Mouse (Mus musculus): ENCODE data around the gene Brd1. TPM values are rescaled to one million over a fixed set of nuclear protein-coding genes. Genes with fewer than 3 reads are reported as not detected.

Gene Brd1
- polyA plus RNA-seq, 1 experiment from 2014 or later, result 5.6 TPM

DNA sequence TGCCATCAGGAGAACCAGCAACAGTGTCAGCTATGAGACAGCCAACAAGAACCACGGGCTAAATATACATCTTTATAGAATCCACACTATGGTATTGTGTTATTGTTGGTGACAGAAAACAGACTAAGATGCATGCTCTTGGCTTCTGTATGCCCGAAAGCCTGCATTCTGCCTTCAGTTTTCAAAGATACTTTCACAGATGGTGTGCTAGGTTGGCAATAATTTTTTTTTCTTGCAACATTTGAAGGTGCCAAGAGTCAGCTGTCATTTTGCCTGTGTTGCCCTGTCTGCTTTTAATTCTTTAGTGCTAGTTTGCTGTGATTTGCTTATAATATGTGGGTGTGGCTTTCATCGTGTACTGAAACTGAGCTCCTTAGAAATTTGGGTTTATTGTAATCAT, 66.4 kb downstream of the Brd1 start:
- no peak for ATAC-seq
- no peak overlapping the region for H3K4me2 ChIP-seq (ENCODE audit: low read depth, low read length)
- TF ChIP-seq CTCF (IDR thresholded peaks at IDR 0.05; ENCODE audit: low read depth), result no peak
- TF ChIP-seq EP300 (IDR thresholded peaks at IDR 0.05; ENCODE audit: low read depth), result no peak

GRCm38 (mm10) chr15:88665846-88666245, 68.2 kb downstream of the Brd1 start:
- H3K27me3 ChIP-seq (ENCODE audit: insufficient read depth, low read length), result 0 out of 2 replicates have a peak, but pooled peaks cover 3% of the 10 kb centered on the region
- TF ChIP-seq EP300 (IDR thresholded peaks at IDR 0.05; ENCODE audit: low read depth) (no peak), CTCF (IDR thresholded peaks at IDR 0.05; ENCODE audit: low read depth) (no peak)
- H3K4me1 ChIP-seq (ENCODE audit: insufficient read depth), result no peaks in the 10 kb centered on the region; the same call in 1 of the 2 replicates
- no peaks in the 10 kb centered on the region for H3K9me3 ChIP-seq (ENCODE audit: low read length)
- H3K9ac ChIP-seq (replicated peaks), result no peak overlapping the region
- 64% methylated on average over 4 of the region's 4 CpGs for WGBS (ENCODE audit: insufficient replicate concordance)
- H3K36me3 ChIP-seq (replicated peaks; ENCODE audit: insufficient read depth, low read length), result no peaks in the 10 kb centered on the region
- H3K4me3 ChIP-seq (ENCODE audit: low read depth, low read length), result no peak overlapping the region
- no peak for ATAC-seq
- H3K4me2 ChIP-seq (ENCODE audit: low read depth, low read length), result no peak overlapping the region
- H3K27ac ChIP-seq (ENCODE audit: low read depth), result no peak overlapping the region
- DNase-seq, result no peak

More for the DNA sequence above, 66.4 kb downstream of the Brd1 start:
- no peak overlapping the region for H3K9ac ChIP-seq (replicated peaks)
- H3K27me3 ChIP-seq (ENCODE audit: insufficient read depth, low read length), result 0 out of 2 replicates have a peak, but pooled peaks cover 3% of the 10 kb centered on the region
- H3K27ac ChIP-seq (ENCODE audit: low read depth), result no peak overlapping the region
- 71% methylated on average over 3 of the region's 3 CpGs for WGBS (ENCODE audit: insufficient replicate concordance)
- H3K4me3 ChIP-seq (ENCODE audit: low read depth, low read length), result no peak overlapping the region
- no peak for DNase-seq
- no peaks in the 10 kb centered on the region for H3K4me1 ChIP-seq (ENCODE audit: insufficient read depth)
- no peaks in the 10 kb centered on the region for H3K36me3 ChIP-seq (replicated peaks; ENCODE audit: insufficient read depth, low read length)
- no peaks in the 10 kb centered on the region for H3K9me3 ChIP-seq (ENCODE audit: low read length)

DNA sequence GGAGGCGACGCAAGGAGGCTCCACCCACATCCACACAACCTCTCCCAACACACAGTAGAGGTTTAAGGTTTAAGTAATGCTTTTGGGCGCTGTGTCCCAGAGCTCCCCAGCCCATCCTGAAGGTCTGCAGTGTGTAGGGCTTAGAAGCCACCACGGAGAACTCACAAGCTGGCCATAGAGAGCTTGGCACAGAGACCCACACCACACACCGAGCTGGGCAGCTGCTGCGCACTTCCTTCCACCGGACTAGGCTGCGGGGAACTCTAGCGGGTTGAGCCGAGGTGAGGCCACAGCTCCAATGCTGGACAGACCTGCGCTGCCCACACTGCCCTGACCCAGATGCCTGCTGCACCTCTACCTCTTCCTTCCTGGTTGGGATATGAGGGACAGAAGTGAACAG, 71.0 kb downstream of the Brd1 start:
- no peaks in the 10 kb centered on the region for H3K9me3 ChIP-seq (ENCODE audit: low read length)
- 32% methylated on average over 11 of the region's 11 CpGs for WGBS (ENCODE audit: insufficient replicate concordance)
- no peak overlapping the region for H3K9ac ChIP-seq (replicated peaks)
- ATAC-seq, result no peak
- H3K27ac ChIP-seq (ENCODE audit: low read depth), result no peak overlapping the region
- H3K36me3 ChIP-seq (replicated peaks; ENCODE audit: insufficient read depth, low read length), result no peaks in the 10 kb centered on the region
- H3K4me3 ChIP-seq (ENCODE audit: low read depth, low read length), result no peak overlapping the region
- no peaks in the 10 kb centered on the region; the same call in 1 of the 2 replicates for H3K4me1 ChIP-seq (ENCODE audit: insufficient read depth)
- DNase-seq, result no peak
- H3K4me2 ChIP-seq (ENCODE audit: low read depth, low read length), result no peak overlapping the region
- no peak for TF ChIP-seq CTCF (IDR thresholded peaks at IDR 0.05; ENCODE audit: low read depth)
- no peak for TF ChIP-seq EP300 (IDR thresholded peaks at IDR 0.05; ENCODE audit: low read depth)
- H3K27me3 ChIP-seq (ENCODE audit: insufficient read depth, low read length), result 0 out of 2 replicates have a peak, but pooled peaks cover 3% of the 10 kb centered on the region

DNA sequence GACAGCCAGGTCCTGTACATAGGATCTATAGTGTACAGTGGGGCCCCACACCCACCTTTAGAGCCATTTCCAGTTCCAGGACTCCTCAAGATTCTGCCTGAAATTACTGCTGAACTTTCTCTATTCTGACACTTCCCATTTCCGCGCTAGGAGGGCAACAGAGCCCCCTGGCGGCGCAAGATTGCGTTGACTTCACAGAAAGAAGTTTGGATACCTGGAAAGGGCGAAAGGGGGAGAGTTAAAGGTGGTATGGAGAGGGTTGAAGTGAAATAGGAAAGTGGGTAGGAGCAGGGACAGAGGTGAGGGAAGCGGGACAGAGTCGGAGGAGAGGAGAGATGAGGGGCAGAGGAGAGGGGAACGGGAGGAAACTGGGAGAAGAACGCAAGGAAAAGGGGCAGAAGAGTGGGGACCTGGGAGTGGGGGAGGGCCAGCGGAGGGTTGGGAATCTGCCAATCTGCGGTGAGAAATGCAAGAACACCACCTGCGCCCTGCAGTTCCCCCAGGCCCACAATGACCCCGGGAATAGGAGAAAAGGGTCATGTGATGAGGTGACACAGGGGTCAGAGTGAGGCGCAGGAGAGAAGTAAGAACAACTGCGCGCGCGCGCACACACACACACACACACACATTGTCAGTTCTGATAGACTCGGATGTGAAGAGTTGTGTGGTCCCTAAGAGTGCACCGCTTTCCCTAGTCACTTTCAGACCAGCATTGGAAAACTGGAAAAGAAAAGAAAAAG, 71.8 kb downstream of the Brd1 start:
- Histone ChIP-seq H3K4me3 (ENCODE audit: low read depth, low read length) (no peak overlapping the region), H3K4me1 (ENCODE audit: insufficient read depth) (no peaks in the 10 kb centered on the region; the same call in 1 of the 2 replicates), H3K9ac (replicated peaks) (no peak overlapping the region), H3K27ac (ENCODE audit: low read depth) (no peak overlapping the region), H3K9me3 (ENCODE audit: low read length) (no peaks in the 10 kb centered on the region), H3K27me3 (ENCODE audit: insufficient read depth, low read length) (0 out of 2 replicates have a peak, but pooled peaks cover 3% of the 10 kb centered on the region), H3K4me2 (ENCODE audit: low read depth, low read length) (peak overlapping the region; percentile 35; the same call in 1 of the 2 replicates), H3K36me3 (replicated peaks; ENCODE audit: insufficient read depth, low read length) (no peaks in the 10 kb centered on the region)
- ATAC-seq (no peak), DNase-seq (peak; percentile 52)
- 10% methylated on average over 22 of the region's 22 CpGs for WGBS (ENCODE audit: insufficient replicate concordance)
- TF ChIP-seq EP300 (IDR thresholded peaks at IDR 0.05; ENCODE audit: low read depth) (no peak), CTCF (IDR thresholded peaks at IDR 0.05; ENCODE audit: low read depth) (peak; percentile 76)

GRCm38 (mm10) chr15:88661654-88662053, 72.4 kb downstream of the Brd1 start:
- Histone ChIP-seq H3K4me1 (ENCODE audit: insufficient read depth) (no peaks in the 10 kb centered on the region; the same call in 1 of the 2 replicates), H3K27me3 (ENCODE audit: insufficient read depth, low read length) (0 out of 2 replicates have a peak, but pooled peaks cover 3% of the 10 kb centered on the region), H3K36me3 (replicated peaks; ENCODE audit: insufficient read depth, low read length) (no peaks in the 10 kb centered on the region), H3K9ac (replicated peaks) (no peak overlapping the region), H3K9me3 (ENCODE audit: low read length) (no peaks in the 10 kb centered on the region), H3K4me2 (ENCODE audit: low read depth, low read length) (no peak overlapping the region), H3K4me3 (ENCODE audit: low read depth, low read length) (no peak overlapping the region), H3K27ac (ENCODE audit: low read depth) (no peak overlapping the region)
- no peak for TF ChIP-seq CTCF (IDR thresholded peaks at IDR 0.05; ENCODE audit: low read depth)
- TF ChIP-seq EP300 (IDR thresholded peaks at IDR 0.05; ENCODE audit: low read depth), result no peak
- ATAC-seq, result no peak
- 60% methylated on average over 3 of the region's 3 CpGs for WGBS (ENCODE audit: insufficient replicate concordance)
- no peak for DNase-seq

DNA sequence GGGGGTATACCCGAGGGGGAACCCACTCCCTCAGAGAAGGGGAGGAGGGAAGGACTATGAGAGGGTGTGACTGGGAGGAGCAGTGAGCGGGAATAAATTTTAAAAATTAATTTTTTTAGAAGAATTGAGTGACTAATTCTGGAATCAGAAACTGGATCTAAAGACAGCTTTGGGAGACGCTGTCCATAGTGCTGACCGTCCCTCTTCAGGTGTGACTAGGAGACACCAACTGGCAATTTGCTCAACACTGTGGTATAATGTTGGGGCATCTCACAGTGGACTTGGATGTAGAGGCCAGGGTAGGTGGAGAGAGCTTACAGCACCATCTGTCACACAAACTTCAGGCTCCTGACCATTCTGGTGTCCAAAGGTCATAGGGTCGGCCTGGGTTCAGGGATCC, 82.0 kb downstream of the Brd1 start:
- Histone ChIP-seq H3K4me2 (ENCODE audit: low read depth, low read length) (no peak overlapping the region), H3K27ac (ENCODE audit: low read depth) (no peak overlapping the region), H3K36me3 (replicated peaks; ENCODE audit: insufficient read depth, low read length) (no peaks in the 10 kb centered on the region), H3K9ac (replicated peaks) (no peak overlapping the region), H3K27me3 (ENCODE audit: insufficient read depth, low read length) (no peaks in the 10 kb centered on the region), H3K4me1 (ENCODE audit: insufficient read depth) (no peaks in the 10 kb centered on the region), H3K4me3 (ENCODE audit: low read depth, low read length) (no peak overlapping the region), H3K9me3 (ENCODE audit: low read length) (no peaks in the 10 kb centered on the region)
- WGBS (ENCODE audit: insufficient replicate concordance), result 47% methylated on average over 5 of the region's 5 CpGs
- ATAC-seq (no peak), DNase-seq (no peak)
- no peak for TF ChIP-seq EP300 (IDR thresholded peaks at IDR 0.05; ENCODE audit: low read depth)
- no peak for TF ChIP-seq CTCF (IDR thresholded peaks at IDR 0.05; ENCODE audit: low read depth)

Measured in liver, postnatal 0 days (tissue).